Comparison of ENCODE assay signal across 17 mouse cellular contexts in genomic region chr17:55726193-55726592, GRCm38 (mm10). TPM values are rescaled to one million over a fixed set of nuclear protein-coding genes. Genes with fewer than 3 reads are reported as not detected.
"Had no signal": no experiment of that assay in that cellular context is flagged by ENCODE, and none has a peak within 500 bp of the region (broad histone marks: within the 10 kb centered on the region; RNA-seq: fewer than 3 reads in every experiment).

No protein-coding gene starts in this region.

- DNase-seq: kidney, adult 2 months; kidney, postnatal 14 days; left cerebral cortex, postnatal 4 days; liver, embryonic 13.5 days; lung, adult 18-20 months; right cerebral cortex, adult 18-20 months; thymus, postnatal 36 days had no signal

- H3K27me3 ChIP-seq: kidney, embryonic 15.5 days; limb, embryonic 13.5 days; liver, embryonic 13.5 days; midbrain, embryonic 15.5 days; neural tube, embryonic 13.5 days; stomach, embryonic 15.5 days had no signal

- H3K4me1 ChIP-seq: kidney, embryonic 15.5 days; limb, embryonic 13.5 days; liver, embryonic 13.5 days; midbrain, embryonic 10.5 days; midbrain, embryonic 15.5 days; neural tube, embryonic 13.5 days; stomach, embryonic 15.5 days had no signal

- H3K27ac ChIP-seq: kidney, embryonic 15.5 days; limb, embryonic 13.5 days; liver, embryonic 13.5 days; midbrain, embryonic 10.5 days; midbrain, embryonic 15.5 days; neural tube, embryonic 13.5 days; stomach, embryonic 15.5 days had no signal

- H3K36me3 ChIP-seq: kidney, embryonic 15.5 days; limb, embryonic 13.5 days; liver, embryonic 13.5 days; midbrain, embryonic 10.5 days; midbrain, embryonic 15.5 days; neural tube, embryonic 13.5 days; stomach, embryonic 15.5 days had no signal

- H3K9me3 ChIP-seq: kidney, embryonic 15.5 days; limb, embryonic 13.5 days; liver, embryonic 13.5 days; midbrain, embryonic 10.5 days; midbrain, embryonic 15.5 days; neural tube, embryonic 13.5 days; stomach, embryonic 15.5 days had no signal

- H3K4me2 ChIP-seq: kidney, embryonic 15.5 days; limb, embryonic 13.5 days; liver, embryonic 13.5 days; midbrain, embryonic 15.5 days; neural tube, embryonic 13.5 days; stomach, embryonic 15.5 days had no signal

- H3K4me3 ChIP-seq: kidney, embryonic 15.5 days; limb, embryonic 13.5 days; liver, embryonic 13.5 days; midbrain, embryonic 10.5 days; midbrain, embryonic 15.5 days; neural tube, embryonic 13.5 days; stomach, embryonic 15.5 days had no signal

- H3K9ac ChIP-seq: kidney, embryonic 15.5 days; limb, embryonic 13.5 days; liver, embryonic 13.5 days; midbrain, embryonic 15.5 days; neural tube, embryonic 13.5 days; stomach, embryonic 15.5 days had no signal

- ATAC-seq: intestine, embryonic 16.5 days; midbrain, embryonic 15.5 days had no signal

RNA-seq across cellular contexts. Expression of gene Adgre4, which starts 23.6 kb away (rescaled TPM):
- total RNA-seq: layer of hippocampus, postnatal 14 days; left cerebral cortex, postnatal 10 days had no signal
- polyA plus RNA-seq: testis, adult 2 months had no signal
